Mouse (Mus musculus) adrenal gland, postnatal 10 days (tissue): ENCODE results near the gene D430019H16Rik. TPM values are rescaled to one million over a fixed set of nuclear protein-coding genes. Genes with fewer than 3 reads are reported as not detected.

Experiments
- DNase-seq: peaks from one replicate; pipeline ENCODE4 v3.0.0; 2021; ENCODE audit warnings: mixed read lengths
- long read RNA-seq, 2 experiments: library from polyadenylated mRNA; stranded (forward); transcript quantifications; one replicate each; pipeline ENCODE4 v2.0.0; 2021
- total RNA-seq, 2 experiments: library from RNA; stranded (reverse); gene quantifications; 2 replicates each; pipeline ENCODE4 v1.2.3; 2021

The D430019H16Rik gene
- 1 to 10 TPM; 6.0 to 8.0 TPM for total RNA-seq
- long read RNA-seq, experiment 1, partial matches to known transcripts, result 0 of 2 reads
- long read RNA-seq, experiment 1, other reads (novel, unspliced or antisense), result 2 of 2 reads
- long read RNA-seq, experiment 2, result 0 reads

DNA sequence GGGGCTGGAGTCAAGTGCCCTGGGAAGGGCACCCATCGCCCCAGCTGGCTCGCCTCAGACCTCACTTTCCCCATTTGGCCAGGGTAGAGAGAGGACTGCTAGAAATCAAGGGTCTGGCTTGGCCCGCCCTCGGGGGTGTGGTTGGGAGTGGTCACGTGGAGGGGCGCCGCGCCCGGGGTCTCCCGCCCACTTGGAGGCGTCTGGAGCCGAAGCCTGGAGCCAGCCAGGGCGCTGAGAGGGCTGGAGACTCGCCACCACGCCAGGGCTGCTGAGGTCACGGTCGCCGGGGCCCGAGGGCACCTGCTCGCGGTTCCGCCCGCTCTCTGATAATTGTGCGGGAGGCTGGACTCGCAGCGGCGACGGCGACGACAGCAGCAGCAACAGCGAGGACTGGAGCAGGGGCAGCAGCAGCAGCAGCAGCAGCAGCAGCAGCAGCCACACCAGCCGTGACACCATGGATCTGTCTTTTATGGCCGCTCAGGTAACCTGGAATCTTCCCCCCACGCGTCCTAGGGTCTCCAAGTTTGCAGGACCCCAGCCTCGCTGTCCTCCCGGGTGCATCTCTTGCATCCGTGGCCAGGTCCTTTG, at the start of gene D430019H16Rik:
D430019H16Rik (plus strand) TSS at position 187 of the 588 bp plus-strand sequence.
- DNase-seq, result peak; percentile 74

DNA sequence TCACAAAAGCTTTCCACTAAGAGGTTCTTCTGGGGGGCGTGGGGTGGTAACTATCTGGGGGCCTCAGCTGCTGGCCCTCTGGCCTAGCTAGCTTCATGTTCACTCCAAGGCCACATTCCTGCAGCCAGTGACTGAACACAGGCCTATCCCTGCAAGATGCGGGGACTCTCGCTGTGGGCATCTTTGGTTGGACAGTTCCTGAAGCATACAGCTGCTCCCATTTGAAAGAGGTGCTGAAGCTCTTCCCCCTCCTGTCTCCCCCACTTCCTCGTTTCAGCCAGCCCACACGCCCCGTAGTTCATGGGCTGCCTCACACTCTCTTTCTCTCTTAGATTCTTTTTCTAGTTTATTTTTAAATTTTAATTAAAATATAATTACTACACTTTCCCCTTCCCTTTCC, 47.6 kb upstream of the D430019H16Rik start:
- no peak for DNase-seq

DNA sequence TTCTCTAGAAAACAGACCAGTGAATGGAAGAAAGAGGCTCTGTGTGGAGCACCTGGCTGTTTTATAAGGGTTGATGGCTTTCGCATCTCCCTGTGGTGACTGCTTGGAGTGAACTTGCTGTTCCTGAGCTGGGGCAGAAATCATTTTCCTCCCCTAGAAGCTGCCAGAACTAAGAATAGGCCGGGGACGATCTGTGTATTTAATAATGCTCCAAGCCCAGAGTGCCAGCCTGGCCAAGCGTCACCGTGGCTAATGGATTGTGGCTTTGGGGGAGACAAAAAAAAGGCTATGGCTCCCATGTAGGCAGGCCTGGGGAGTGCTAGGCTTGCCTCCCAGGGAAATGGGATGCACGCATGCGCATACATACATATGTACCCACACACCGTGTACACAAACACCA, 39.7 kb upstream of the D430019H16Rik start:
- DNase-seq, result no peak

DNA sequence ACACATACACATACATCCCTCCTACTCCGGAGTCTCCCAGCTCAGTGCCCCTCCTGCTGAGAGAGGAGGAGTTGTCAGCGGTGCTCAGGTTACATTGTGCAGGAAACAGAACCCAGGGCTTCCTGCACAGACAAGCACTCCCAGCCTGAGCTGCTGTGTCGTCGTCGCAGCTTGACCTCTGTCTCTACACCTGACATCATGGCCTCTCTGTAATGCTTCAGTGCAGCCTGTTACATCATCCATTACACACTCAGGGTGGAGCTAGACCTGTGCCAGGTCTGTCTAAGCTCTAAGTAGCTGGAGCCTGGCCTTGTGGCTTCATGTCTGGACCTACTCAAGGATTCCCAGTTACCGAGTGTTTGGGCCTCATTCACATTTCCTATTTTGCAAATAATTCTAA, 33.2 kb upstream of the D430019H16Rik start:
- peak; percentile 15 for DNase-seq

DNA sequence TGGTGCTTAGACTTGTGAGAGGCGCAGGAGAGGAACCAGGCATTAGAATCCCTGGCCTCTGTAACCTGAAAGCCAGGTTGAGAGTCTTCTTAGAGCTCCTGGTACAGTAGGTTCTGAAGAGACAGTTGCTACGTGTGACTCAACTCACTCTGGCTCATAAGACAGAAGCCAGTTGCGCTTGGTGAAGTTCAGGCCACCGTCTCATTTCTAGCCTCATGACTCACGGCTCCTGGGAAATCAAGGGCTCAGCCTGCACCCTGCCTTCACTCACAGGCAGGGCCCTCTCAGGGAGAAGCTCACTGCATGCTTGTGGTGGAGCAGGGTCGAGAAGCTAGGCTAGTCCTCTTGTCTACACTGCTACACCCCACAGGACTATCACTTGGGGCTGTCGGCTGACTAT, 27.1 kb upstream of the D430019H16Rik start:
- DNase-seq, result peak; percentile 19

DNA sequence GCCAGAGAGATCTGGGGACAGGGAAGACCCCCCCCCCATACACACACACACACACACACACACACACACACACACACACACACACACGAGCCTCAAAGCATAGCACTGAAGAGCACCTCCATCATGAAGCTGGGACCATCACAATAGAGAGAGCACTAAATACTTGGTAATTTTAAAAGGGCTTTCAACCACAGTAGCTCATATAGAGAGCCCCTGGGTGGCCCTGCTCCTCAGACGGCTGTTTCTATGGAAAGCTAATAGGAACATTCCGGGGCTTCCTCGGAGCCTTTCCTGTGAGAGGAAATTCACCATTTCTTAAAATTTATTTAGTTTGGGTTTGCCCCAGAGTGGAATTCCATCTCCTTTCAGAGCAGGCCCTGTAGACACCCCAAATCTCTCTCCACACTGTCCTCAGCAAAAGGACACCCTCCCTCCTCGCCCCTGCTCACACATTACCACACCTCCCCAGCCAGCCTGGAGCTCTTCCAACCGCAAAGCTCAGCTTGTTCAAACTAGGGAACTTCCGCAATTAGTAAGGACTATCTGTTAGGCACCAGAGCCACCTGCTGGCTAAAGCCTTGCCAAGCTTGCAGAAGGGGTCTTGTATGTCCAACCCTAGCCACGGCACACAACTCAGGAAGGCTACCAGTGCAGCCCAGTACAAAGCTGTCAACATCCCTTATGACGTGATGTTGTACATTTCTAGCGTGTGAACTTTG, 26.5 kb upstream of the D430019H16Rik start:
- DNase-seq, result peak; percentile 72

DNA sequence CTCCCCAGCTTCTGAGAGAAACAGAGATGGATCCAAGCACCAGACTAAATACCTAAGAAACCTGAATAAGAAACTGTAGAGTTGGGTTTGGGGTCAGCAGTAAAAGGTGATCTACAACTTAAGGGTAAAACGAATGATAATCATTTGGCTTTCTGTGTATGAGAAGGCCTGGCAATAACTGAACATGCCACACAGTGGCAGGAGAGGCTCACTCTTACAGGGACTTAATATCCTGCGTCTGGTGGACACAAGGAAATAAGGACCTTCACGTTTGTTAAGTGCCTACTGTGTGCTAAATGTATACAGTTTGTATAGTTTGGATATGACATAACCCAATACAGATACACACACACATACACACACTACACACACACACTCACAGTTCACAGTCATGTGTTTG, 21.8 kb upstream of the D430019H16Rik start:
- DNase-seq, result no peak

DNA sequence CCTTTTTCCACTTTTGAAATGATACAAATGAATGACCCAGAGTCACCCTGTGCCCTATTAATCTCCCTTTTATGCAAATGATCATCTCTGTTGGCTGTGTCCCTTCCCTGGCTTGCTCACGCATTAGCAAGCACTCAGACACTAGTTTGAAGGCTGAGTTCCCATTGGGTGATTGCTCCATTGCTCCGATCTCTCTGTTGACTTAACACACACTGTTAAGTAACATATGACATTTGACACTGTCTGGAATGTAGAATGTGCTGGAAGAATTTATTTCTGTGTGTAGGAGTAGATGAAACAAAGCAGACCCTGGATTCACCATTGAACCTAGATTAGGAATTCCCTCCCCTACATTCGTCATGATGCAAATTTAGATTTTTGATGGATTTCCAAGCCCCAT, 20.8 kb upstream of the D430019H16Rik start:
- DNase-seq, result no peak

DNA sequence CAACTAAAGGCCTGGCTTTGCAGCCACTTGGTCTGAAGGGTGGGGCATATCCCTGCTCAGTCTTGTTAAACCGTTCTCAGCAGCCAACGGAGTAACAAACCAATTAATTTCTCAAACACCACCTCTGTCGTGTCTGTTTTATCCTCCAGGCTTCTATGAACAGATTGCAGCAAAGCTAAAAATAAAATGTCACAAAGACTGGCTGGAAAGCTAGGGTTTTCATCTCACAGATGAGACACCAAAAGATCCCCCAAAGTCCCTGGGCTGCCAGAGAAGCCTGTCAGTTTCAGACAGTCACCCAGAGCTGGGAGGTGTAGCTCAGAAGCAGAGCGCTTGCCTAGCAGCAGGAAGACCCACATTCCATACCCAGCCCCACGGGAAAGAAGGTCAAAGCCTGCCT, 15.4 kb upstream of the D430019H16Rik start:
- DNase-seq, result no peak

DNA sequence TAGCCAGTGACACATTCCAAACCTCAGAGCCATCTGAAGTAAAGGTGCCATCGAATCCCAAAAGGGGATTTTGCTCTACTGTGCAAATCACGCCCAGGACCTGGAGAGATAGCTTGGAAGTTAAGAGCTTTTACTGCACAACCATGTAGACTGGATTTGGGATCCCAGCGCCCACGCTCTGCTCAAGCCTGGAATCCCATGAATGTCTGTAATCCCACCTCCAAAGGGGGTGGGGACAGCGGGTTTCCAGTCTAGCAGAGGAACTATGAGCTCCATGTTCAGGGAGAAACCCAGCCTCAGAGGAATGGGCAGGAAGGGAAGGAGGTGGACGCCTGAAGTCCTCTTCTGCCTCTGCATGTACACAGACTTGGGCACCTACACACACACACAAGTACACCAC, 13.7 kb upstream of the D430019H16Rik start:
- no peak for DNase-seq

DNA sequence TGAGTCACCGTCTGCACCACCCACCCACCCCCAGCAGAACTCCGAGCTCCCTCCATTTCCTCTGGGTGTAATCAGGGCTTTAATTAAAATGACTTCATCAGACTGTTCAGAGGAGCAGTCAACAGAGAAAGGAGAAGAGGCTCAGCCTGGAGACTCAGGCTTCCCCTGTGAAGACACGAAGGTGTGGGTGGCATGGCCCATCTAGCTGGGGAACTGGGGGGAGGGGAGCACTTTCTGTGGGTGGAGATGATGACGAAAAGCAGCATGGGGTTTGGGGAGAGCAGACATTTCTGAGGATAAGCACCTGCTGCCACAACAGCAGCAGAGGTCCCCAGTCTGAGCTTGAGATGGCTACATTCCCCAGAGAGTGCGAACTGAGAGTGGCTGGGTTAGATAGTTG, 10.1 kb upstream of the D430019H16Rik start:
- DNase-seq, result no peak

DNA sequence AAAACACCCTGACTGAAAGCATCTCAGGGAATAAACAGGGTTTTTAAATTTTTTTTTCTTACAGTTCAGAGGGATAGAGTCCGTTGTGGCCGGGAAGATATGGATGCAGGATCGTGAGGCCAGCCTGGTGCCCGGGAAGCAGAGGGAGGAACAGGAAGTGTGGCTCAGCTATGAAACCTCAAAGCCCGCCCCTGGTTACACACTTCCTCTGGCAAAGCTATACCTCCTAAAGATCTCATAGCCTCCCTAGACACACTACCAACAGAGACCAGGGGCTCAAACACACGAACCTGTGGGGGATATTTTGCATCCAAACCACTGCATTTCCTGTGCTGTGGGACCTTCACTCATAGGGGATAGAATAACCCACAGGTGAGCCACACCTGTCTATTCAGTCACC, 7.9 kb upstream of the D430019H16Rik start:
- DNase-seq, result no peak

DNA sequence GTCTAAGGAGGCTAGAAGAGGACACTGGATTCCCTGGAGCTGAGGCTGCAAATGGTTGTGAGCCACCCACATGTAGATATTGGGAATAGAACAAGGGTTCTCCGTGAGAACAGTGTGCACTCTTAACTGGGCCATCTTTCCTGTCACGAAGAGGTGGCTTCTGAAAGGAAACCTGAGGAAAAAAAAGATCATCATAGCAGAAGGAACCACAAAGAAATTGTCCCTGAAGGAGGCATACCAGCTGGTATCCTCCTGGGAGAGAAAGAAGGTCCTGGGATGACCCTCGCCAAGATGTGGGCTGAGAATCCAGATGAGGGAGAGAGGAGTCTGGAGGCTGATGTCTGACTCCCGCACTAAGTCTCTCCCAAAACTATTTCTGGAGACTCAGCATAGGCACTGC, 4.4 kb upstream of the D430019H16Rik start:
- DNase-seq, result no peak

DNA sequence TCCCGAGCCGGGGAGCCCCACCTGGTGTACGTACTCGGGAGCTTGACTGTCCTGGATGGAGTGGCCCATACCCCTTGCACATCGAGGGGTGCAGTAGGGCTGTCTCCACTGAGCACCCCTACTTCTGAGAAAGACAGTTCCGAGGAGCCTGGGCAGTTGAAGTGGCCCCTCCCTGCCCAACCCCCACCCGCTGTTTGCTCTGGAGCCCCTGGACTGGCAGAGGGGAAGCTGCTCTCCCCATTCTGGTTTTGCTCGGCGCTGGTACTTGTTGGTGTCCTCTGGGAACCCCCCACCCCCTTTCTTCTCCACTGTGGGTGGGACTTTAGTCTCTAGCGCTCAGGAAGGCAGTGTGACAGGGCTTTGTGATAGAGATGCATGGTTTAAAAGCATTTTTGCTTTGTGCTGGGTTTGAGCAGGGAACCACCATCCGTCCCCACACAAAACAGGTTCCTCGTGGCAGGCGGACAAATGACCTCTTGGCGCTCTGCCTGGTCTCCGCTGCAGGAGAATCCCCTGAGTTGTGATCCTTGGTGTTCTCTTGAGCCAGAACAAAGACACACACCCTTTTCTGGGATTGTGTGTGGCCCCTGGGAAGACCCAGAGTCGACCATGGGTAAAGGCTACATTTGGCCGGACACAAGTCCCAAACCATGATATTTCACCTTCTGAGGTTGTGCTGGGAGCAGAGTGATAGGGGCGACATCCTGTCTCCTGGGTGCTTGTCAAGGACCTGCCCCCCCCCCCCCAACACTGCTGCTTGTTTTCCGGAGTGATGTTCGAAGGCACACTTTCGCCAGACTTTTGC, 804 bp downstream of the D430019H16Rik start:
- no peak for DNase-seq

DNA sequence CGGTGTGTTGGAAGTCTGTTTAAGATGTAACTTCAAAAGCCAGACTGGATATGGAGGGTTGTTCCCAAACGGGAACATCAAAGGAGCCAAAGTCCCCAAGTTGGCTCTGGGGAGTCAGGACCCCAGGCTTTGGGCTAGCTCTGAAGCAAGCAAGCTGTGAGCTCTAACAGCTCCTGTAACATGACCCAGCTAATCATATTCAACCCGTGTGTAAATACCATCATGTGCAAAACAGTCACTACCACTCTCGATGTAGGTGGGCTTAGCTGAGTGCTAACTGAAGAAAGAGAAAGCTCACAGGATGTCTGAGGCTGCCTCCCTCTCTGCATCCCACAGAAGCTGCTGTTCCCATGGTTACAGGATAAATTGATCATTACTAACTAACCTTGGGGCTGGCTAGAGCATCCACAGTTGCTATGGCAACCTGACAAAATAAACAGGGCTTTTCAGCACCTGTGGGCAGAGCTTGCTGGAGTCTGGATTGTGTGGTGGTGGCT, 1.5 kb downstream of the D430019H16Rik start:
- DNase-seq, result no peak

DNA sequence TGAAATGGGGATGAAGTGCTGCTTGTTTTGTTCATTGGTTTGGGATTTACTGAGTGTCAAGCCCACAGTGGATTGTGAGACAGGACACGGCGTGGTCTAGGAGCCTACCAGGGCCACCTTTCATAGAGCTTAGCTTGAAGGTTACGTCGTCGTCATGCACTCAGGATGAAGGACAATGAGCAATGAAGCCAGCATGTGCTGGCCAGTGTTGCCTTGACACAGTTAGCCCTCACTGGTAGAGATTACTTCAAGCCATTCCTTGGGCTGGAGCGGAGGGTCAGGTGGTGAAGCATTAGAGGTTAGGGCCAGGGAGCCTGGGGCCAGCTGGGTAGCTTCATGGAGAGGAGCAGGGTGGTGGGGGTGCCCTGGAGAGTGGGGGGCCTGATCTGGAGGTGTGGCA, 5.1 kb downstream of the D430019H16Rik start:
- DNase-seq, result peak; percentile 28

DNA sequence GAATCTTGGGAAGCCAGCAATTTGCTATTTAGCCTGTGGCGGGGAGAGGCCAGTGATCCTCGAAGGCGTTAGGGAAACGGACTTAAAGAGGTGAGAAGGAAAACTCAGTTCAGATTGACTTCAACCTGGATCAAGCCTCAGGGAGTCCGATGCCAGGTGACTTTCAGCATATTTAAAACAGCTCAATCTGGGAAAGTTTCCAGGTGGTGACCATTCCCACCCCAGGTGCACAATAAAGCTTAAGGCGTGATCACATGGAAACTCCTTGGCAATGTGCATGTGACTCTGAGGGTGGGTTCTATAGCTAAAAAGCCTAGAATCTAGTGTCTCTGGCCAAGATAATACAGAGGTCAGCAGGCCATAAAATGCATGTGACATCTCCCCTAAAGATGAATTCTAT, 7.4 kb downstream of the D430019H16Rik start:
- no peak for DNase-seq

DNA sequence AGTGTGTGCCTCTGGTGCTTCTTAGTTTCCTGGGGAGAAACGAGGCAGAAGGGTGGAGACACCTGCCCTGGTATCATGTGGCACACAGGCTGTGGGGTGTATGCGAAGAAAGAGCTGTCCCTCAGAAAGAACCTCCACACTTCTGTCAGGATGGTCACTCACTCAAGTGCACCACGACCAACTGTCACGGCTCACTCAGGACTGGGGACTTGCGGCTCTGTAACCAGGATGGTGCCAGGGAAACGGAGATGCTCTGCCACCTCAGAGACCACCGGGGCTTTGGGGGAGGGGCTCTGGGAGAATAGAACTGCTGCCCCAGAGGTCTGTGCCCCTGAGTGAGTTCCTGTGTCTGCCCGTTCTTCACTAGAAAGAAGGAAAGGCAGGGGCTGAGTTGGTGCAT, 15.4 kb downstream of the D430019H16Rik start:
- DNase-seq, result no peak

DNA sequence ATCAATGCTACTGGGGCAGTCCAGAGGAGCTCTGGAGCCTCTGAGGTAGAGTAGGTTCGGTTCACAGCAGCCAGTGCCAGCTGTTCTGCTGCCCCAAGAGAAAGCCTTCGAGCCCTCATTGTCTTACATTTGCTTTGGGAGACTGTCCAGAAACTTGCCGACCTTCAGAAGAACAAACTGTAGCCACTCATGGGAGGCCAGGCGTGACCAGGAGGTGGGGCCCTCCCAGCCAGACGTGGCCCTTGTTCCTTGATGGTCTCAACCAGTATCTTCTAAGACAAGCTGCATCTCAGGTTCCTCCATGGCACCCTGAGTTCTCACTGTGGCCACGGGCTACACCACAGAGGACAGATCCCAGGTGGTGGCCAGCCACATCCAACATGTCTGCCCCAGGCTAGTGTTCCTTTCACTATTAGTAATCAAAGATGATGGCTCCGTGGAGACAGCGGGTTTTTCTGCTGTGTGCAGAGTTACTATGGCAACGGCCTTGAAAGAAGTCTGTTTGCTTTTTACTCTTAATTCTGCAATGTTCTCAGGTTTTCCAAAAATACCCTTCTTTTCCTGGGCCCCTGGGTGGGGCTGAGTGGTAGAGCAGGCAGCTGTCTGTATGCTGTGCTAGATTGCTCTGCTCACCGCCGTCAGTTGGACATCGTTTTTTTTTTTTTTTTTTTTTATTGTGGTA, 21.7 kb downstream of the D430019H16Rik start:
- no peak for DNase-seq

DNA sequence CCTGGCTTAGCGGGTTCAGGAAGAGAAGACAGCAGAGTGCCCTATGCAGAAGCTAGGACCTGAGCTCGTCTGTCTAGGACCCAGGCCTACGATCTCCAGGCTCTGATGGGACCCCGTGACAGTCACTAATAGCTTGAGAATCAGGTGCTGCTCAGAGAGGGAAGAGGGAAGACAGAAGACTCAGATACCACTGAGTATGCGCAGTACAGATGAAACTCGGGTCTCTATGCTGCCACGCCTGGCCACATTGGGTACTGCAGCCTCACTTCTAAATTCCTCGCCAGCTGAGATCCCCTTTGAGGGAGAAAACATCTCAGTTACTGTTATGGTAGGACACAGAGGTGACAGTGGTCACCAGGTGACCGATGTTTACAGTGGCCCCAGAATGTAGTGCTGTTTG, 22.8 kb downstream of the D430019H16Rik start:
- DNase-seq, result peak; percentile 77

DNA sequence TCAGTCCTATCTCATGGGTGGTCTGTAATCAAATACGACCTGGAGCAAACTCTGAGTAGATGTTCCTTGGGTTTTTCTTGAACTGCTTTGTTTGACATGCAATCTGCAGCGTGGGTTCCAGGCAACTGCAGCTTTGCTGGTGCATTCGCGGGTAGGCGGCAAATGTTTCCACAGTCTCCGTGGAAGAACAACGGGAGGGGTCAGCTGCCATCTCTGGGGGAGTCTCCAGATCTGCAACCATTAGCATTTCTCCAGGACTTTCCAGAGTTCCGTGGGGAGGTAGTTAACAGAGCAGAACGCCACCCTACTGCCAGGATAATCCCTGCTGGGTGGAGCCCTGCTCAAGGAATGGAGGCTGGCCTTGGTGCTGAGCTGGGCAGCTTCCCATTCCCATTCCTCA, 23.3 kb downstream of the D430019H16Rik start:
- DNase-seq, result no peak

DNA sequence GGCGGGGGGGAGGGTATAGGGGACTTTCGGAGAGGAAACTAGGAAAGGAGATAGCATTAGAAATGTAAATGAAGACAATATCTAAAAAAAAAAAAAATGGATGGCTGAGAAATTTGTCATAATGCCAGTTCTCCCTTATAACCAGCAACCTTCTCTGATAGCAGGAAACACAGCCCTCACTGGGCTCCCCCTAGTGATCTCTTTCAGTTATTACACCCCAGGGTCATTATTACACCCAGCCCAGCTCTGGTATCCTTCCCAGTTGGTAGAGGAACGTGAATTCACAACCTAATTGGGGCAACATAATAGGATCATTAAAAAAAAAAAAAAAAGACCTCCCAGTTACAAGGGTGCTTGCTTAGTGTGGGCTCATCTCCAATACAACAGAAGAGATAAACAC, 29.8 kb downstream of the D430019H16Rik start:
- no peak for DNase-seq
